Mouse (Mus musculus) c-Kit-positive CD71-negative TER-119-negative erythroid progenitor cells, embryonic 14.5 days (primary cell): ENCODE data around the gene Ptch1.

Source experiments
- DNase-seq: peaks from one replicate; pipeline ENCODE4 v3.0.0-alpha.2; 2013; ENCODE audit warnings: low read depth

The Ptch1 gene

GRCm38 (mm10) chr13:63573256-63573835 is at the start of gene Ptch1:
Gene Ptch1, minus strand, starts transcription at chr13:63573598.
- no peak for DNase-seq

GRCm38 (mm10) chr13:63621301-63621700 is 47.9 kb upstream of the Ptch1 start:
- no peak for DNase-seq

DNA sequence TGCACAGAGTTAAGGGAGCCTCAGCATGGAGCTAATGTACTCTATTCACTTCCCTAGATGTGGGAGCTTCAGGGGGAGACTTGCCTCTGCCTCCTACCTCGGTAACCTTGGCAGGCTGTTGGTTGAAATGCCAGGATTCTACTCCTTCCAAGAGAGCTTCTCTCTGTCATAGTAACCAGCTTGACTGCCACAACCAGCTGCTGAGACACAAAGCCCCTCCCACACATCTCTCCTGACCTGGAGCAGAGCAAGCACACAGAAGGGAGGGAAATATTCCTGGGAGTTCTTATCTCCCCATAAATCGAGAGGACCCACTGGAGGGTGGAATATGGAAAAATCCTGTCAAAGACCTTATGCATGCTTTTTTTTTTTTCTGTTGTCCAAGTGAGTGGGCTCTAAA is 39.8 kb upstream of the Ptch1 start:
- no peak for DNase-seq

DNA sequence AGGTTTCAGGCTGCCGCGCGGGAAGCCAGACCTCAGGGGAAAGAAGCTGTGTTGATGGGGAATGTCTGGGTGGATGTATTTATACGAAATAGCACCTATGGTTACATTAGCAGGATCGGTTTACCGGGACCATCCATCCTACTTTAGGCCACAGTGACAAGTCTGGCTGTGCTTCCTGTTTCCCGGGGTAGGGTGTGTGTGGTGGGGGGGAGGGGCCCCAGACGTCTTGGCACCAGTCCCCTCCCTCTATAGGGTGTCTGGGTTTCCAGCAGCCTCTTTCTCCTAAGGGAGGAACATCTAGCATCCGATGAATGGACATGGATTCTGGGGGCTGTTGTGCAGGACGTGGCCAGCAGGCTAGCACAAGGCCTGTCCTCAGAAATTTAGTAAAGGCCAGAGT is 36.3 kb upstream of the Ptch1 start:
- DNase-seq, result no peak

- no peak for DNase-seq
Observed at GRCm38 (mm10) chr13:63597593-63597992, 24.2 kb upstream of the Ptch1 start.

GRCm38 (mm10) chr13:63595869-63596268 is 22.5 kb upstream of the Ptch1 start:
- no peak for DNase-seq

DNA sequence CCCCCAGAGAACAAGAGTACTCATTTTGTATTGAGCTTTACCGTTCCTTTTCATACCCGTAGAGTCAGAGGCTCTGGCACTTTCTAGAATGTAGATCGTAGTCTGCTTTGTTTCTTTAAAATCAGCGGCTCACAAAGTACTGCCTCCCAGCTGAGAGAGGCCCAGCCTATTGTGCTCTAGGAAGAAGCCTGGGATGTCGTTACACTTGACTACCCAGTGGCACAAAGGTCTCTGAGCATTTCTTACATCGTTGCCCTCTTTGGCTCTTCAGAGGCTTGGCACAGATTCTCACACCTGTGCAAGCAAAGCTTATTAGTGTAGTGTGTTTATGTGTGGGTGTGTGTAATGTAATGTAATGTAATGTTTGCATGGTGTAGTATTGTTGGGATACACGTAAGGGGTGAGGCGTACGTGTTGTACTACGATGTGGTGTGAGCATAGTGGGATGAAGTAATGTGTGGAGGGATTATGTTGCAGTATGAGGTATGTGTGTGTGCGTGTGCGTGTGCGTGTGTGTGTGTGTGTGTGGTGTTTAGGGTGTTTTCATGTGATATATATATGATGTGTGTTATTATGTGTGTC is 20.2 kb upstream of the Ptch1 start:
- DNase-seq, result no peak

- no peak for DNase-seq
Observed at GRCm38 (mm10) chr13:63592755-63593154, 19.4 kb upstream of the Ptch1 start.

- DNase-seq, result no peak
Observed at GRCm38 (mm10) chr13:63574601-63575000, 1.2 kb upstream of the Ptch1 start.

DNA sequence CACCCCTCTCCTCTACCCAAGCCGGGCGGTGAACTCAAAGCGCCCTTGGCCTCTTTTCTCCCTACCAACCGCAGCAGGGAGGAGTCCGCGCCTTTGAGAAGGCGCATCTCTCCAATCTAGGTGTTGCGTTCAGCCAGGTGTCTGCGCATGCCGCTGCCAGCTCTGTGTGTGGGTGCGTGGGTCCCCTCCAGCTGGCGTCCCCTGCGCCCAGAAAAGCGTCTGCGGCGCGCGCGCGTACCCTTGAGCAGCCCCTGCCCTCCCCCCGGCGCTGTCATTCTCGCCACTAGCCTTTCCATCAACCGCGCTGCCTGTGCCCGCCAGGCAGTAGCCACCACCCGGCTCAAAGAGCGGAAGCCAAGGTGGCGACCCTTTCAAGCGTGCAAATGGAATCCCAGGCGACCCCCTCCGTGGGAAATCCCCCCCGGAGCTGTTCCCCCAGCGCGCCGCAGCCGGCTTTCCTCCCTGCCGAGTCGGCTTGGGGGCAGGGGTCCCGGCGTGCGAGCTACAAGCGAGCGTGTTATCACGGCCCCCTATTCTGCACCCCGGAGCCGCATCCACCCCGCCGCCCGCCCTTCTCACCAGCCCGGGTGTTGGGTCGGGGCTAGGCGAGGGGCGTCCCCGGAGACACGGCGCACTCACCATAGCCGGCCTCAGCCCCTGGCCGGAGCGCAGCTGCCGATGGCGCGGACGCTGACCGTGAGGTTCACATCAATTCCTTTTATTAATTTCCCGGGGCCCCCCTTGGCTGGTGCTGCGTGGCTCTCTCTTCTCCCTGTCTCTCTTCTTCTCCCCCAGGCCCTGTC is 744 bp downstream of the Ptch1 start:
- DNase-seq, result no peak

- DNase-seq, result no peak
Observed at GRCm38 (mm10) chr13:63572111-63572452, 1.3 kb downstream of the Ptch1 start.

DNA sequence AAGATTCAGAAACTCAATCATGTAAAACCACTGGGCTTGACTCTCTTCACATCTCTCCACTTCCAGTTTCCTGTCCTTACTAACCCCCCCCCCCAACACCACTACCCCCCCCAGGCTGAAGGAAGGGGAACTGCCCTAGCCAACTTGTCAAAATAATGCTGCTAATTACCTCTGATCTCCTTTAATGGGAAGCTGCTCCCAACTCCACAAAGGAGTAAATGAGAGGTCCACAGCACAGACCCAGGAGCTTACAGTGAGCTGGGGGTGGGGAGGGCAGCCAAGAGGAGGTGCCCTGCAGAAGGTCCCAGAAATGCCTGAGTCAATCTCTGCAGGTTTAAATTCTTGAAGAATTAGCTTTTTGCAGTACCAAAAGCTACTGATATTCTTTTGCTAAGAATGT is 2.9 kb downstream of the Ptch1 start:
- DNase-seq, result no peak

- DNase-seq, result no peak
Observed at GRCm38 (mm10) chr13:63569396-63569756, 4.0 kb downstream of the Ptch1 start.

DNA sequence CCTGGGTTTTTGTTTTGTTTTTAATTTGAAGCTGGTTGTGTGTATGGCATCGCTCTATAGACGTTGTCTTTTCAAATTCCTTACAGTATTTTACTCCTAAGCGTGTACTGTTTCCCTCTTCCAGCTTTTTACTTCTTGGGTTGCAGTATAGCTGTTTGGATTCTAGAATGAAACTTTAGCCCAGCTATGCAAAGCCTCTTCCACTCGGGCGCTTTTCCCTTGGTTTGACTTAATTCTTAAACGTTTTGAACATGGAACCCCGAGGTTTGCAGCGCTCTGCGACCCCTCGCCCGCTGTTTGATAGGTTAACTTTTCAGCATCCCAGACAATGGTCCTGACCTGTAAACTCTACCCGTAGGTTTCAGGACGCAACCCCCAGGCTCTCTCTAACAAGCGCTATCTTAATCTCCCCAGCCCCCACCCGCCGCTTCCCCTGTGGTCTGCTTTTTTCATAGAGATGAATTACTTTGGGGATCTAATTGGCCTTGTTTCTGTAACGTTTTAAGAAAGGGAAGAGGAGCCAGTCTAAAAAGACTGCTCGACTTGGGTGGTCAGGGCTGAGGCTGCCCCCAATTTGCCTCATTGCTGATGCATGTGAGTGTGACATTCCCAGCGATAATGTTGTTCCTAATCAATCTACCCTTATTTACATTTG is 4.5 kb downstream of the Ptch1 start:
- no peak for DNase-seq

DNA sequence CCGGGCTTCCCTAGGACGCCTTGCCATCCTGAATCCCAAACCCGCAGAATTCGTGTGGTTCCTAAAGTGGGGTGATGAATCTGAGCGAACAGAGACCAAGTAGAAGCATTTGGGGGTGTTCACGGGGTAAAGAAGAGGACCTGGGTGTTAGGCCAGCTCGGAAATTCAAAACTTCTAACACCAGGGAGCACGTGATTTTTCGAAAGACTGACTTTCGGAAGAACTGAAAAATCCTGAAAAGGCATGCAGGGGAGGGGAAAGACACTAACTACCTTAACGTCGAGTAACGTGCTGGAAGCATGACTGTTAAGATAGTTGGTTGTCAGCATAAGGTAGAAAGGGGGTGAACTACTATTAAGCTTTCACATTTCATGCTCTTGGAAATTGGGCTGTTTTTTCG is 5.1 kb downstream of the Ptch1 start:
- DNase-seq, result no peak

GRCm38 (mm10) chr13:63567677-63568293 is 5.6 kb downstream of the Ptch1 start:
- DNase-seq, result no peak

GRCm38 (mm10) chr13:63566018-63567015 is 7.1 kb downstream of the Ptch1 start:
- DNase-seq, result no peak

DNA sequence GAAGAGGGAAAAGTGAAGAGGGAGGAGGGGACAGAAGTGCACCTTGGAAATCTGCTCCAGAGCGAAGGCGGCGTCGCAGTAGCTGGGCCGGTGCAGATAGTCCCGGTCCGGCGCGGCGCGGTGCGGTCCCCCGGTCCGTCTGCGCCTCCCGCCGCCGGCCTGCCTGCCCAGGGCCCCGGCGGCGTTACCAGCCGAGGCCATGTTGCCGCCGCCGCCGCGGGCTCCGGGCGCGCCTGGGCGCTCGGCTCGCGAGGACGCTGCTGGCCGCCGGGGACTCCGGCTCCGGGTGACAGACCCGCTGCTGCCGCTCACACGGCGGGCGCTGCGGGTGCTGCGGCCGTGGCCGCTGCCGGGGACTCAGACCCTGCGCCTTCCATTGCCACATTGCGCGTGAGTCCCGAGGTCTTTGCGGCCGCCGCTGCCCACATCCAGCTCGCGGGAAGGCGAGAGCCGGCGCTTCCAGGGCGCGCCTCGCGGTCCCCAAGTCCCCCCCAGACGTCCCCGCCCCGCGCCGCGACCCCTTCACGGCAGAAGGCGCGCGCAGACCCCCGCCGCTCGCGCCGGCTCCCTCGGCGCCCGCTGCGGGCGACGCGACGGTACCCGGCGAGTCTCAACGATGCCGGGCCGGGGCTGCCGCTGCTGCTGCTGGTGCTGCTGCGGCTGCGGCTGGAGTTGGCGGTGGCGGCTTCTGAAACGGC is 7.9 kb downstream of the Ptch1 start:
- no peak for DNase-seq

- no peak for DNase-seq
Observed at GRCm38 (mm10) chr13:63564626-63565319, 8.6 kb downstream of the Ptch1 start.
